Mouse (Mus musculus): ENCODE results near the gene Mbnl2.

DNA sequence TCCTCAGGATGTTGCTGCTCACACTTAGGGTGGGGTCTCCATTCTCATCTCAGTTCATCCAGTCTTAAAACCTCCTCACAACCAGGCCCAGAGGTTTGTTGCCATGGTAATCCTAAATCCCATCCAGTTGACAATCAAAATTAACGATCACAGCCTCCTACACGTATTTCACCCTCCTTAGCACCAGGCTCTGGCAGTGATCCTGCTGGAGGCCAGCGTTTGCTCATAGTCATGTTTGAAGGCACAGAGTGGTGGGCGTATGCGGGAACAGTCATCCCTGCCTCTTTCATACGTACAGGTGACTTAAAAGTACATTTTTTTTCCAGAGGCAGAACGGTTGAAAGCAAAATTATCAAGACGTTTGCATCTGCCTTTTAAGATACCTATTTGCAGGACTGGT, 8.3 kb downstream of the Mbnl2 start:
- TF ChIP-seq CTCF (IDR thresholded peaks at IDR 0.05; ENCODE audit: low read depth, low read length) = no peak
- no peak for TF ChIP-seq GATA1 (IDR thresholded peaks at IDR 0.05; ENCODE audit: borderline replicate concordance, low read length)

Data from G1E (cell line).